In the genomic region with DNA sequence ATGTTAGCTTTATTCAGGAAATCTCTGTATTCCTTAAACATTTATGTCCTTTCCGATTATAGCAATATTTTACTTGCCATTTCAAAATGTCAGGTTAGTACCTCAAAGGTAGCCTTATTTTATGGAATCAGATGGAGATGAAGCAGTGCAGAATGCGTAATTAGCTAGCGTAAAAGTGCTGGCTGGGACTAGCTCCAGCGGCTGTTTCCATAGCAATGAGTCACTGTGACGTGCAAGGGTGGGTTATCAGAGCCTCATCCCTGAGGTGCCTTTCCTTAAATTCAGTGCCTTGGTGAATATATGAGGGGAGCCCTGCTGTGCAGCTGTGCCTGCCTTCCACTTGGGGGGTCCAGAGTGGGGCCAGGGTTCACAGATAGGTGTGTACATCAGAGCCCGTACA, we compare ENCODE assay signal across 12 mouse cellular contexts. TPM values are rescaled to one million over a fixed set of nuclear protein-coding genes. Genes with fewer than 3 reads are reported as not detected.
DNase-seq lines count a peak whose midpoint lies in the region; ATAC-seq and TF ChIP-seq lines count a peak whose summit lies in the region.
"Had no signal": no experiment of that assay in that cellular context is flagged by ENCODE, and none has a peak within 500 bp of the region (broad histone marks: within the 10 kb centered on the region; RNA-seq: fewer than 3 reads in every experiment).

No protein-coding gene starts in this region.

- TF ChIP-seq POLR2A in brain, embryonic 14.5 days (IDR thresholded peaks at IDR 0.05; ENCODE audit: borderline replicate concordance, extremely low read depth, insufficient read depth, insufficient read length, poor library complexity, severe bottlenecking) = no peak

- ATAC-seq in forebrain, embryonic 12.5 days (ENCODE audit: low FRiP score) = peak; percentile 59; the same call in 1 of the 2 replicates
- ATAC-seq in hindbrain, embryonic 16.5 days = peak; percentile 62
- ATAC-seq in midbrain, embryonic 15.5 days (replicated peaks) = peak; percentile 69
- ATAC-seq in megakaryocyte-erythroid progenitor cell, adult 5-6 weeks (replicated peaks; ENCODE audit: low FRiP score, low TSS enrichment, poor library complexity, severe bottlenecking) = no peak
- ATAC-seq in megakaryocyte, adult 5-6 weeks (ENCODE audit: poor library complexity, severe bottlenecking) = no peak
- ATAC-seq in megakaryocyte progenitor cell, adult 5-6 weeks (replicated peaks; ENCODE audit: poor library complexity) = no peak
- no peak for ATAC-seq in heart, embryonic 12.5 days (ENCODE audit: insufficient number of reproducible peaks, low FRiP score)

- 51% methylated on average over 6 of the region's 6 CpGs for WGBS in forebrain, embryonic 12.5 days
- WGBS in hindbrain, embryonic 16.5 days = 31% methylated on average over 6 of the region's 6 CpGs
- WGBS in midbrain, embryonic 15.5 days = 31% methylated on average over 6 of the region's 6 CpGs
- 72% methylated on average over 6 of the region's 6 CpGs for WGBS in heart, embryonic 12.5 days

- H3K27me3 ChIP-seq in forebrain, embryonic 12.5 days = no peaks in the 10 kb centered on the region
- no peaks in the 10 kb centered on the region for H3K27me3 ChIP-seq in hindbrain, embryonic 16.5 days (replicated peaks; ENCODE audit: control insufficient read depth, insufficient read depth, low read length)
- H3K27me3 ChIP-seq in midbrain, embryonic 15.5 days (replicated peaks) = no peaks in the 10 kb centered on the region
- peaks cover 8% of the 10 kb centered on the region for H3K27me3 ChIP-seq in heart, embryonic 12.5 days (replicated peaks)

- H3K4me1 ChIP-seq in forebrain, embryonic 12.5 days = peaks cover 27% of the 10 kb centered on the region
- H3K4me1 ChIP-seq in hindbrain, embryonic 16.5 days (ENCODE audit: control insufficient read depth, insufficient read depth, low read depth, low read length) = peaks cover 21% of the 10 kb centered on the region
- peaks cover 33% of the 10 kb centered on the region for H3K4me1 ChIP-seq in midbrain, embryonic 15.5 days
- no peaks in the 10 kb centered on the region for H3K4me1 ChIP-seq in heart, embryonic 12.5 days (replicated peaks)

- H3K9ac ChIP-seq in forebrain, embryonic 12.5 days = no peak overlapping the region
- H3K9ac ChIP-seq in hindbrain, embryonic 16.5 days (ENCODE audit: low read depth, low read length) = peak overlapping the region; percentile 33; the same call in 1 of the 2 replicates
- 0 out of 2 replicates have a peak overlapping the region, but pooled peaks have one; percentile 5 for H3K9ac ChIP-seq in midbrain, embryonic 15.5 days
- no peak overlapping the region for H3K9ac ChIP-seq in heart, embryonic 12.5 days

- peak overlapping the region; percentile 57; the same call in 1 of the 2 replicates for H3K27ac ChIP-seq in forebrain, embryonic 12.5 days
- peak overlapping the region; percentile 68 for H3K27ac ChIP-seq in hindbrain, embryonic 16.5 days (ENCODE audit: low read depth, low read length)
- peak overlapping the region; percentile 87 for H3K27ac ChIP-seq in midbrain, embryonic 15.5 days
- no peak overlapping the region for H3K27ac ChIP-seq in heart, embryonic 12.5 days (ENCODE audit: poor library complexity, severe bottlenecking)
- H3K27ac ChIP-seq: stomach, postnatal 0 days had no signal

- H3K36me3 ChIP-seq in forebrain, embryonic 12.5 days (replicated peaks) = no peaks in the 10 kb centered on the region
- H3K36me3 ChIP-seq in hindbrain, embryonic 16.5 days (ENCODE audit: control insufficient read depth, insufficient read depth, low read length) = 0 out of 2 replicates have a peak, but pooled peaks cover 3% of the 10 kb centered on the region
- no peaks in the 10 kb centered on the region for H3K36me3 ChIP-seq in midbrain, embryonic 15.5 days (replicated peaks)
- H3K36me3 ChIP-seq in heart, embryonic 12.5 days = no peaks in the 10 kb centered on the region

- no peaks in the 10 kb centered on the region for H3K9me3 ChIP-seq in forebrain, embryonic 12.5 days
- H3K9me3 ChIP-seq in hindbrain, embryonic 16.5 days (ENCODE audit: control insufficient read depth, low read length) = no peaks in the 10 kb centered on the region
- no peaks in the 10 kb centered on the region for H3K9me3 ChIP-seq in midbrain, embryonic 15.5 days
- H3K9me3 ChIP-seq in heart, embryonic 12.5 days (replicated peaks) = no peaks in the 10 kb centered on the region

- no peak overlapping the region for H3K4me2 ChIP-seq in forebrain, embryonic 12.5 days
- no peak overlapping the region for H3K4me2 ChIP-seq in hindbrain, embryonic 16.5 days (ENCODE audit: low read length)
- 0 out of 2 replicates have a peak overlapping the region, but pooled peaks have one; percentile 5 for H3K4me2 ChIP-seq in midbrain, embryonic 15.5 days
- no peak overlapping the region for H3K4me2 ChIP-seq in heart, embryonic 12.5 days
- H3K4me2 ChIP-seq: heart, embryonic 11.5 days had no signal

- H3K4me3 ChIP-seq in forebrain, embryonic 12.5 days (replicated peaks) = no peak overlapping the region
- H3K4me3 ChIP-seq in hindbrain, embryonic 16.5 days (ENCODE audit: low read length) = no peak overlapping the region
- no peak overlapping the region for H3K4me3 ChIP-seq in midbrain, embryonic 15.5 days
- H3K4me3 ChIP-seq in heart, embryonic 12.5 days = no peak overlapping the region

- DNase-seq in brain, embryonic 14.5 days (ENCODE audit: low read depth) = peak; percentile 86
- DNase-seq: liver; lung, postnatal 10 days had no signal

- no peak for TF ChIP-seq CTCF in brain, embryonic 14.5 days (IDR thresholded peaks at IDR 0.05; ENCODE audit: borderline replicate concordance, extremely low read depth, insufficient read depth, insufficient read length)

RNA-seq across cellular contexts. Expression of gene Adgra1, which starts 17.1 kb away (rescaled TPM):
- polyA plus RNA-seq in brain, embryonic 14.5 days (2012; rRNA removed) = 6.7 and 13.4 TPM in 2 replicates
- polyA plus RNA-seq in forebrain, embryonic 12.5 days (2016; fragmentation: Nextera tagmentation; extraction: Ambion mirVana) = 5.8 and 7.6 TPM in 2 replicates
- polyA plus RNA-seq in hindbrain, embryonic 16.5 days (2015; fragmentation: Nextera tagmentation; extraction: Ambion mirVana) = 27.2 and 30.7 TPM in 2 replicates
- polyA plus RNA-seq in midbrain, embryonic 15.5 days (2015; fragmentation: Nextera tagmentation; extraction: Ambion mirVana) = 28.4 and 35.2 TPM in 2 replicates
- not detected in 2 replicates for total RNA-seq in megakaryocyte-erythroid progenitor cell, adult 5-6 weeks (2014; fragmentation: Nextera tagmentation)
- not detected in 2 replicates for total RNA-seq in megakaryocyte-erythroid progenitor cell, adult 5-6 weeks (2017)
- total RNA-seq in megakaryocyte, adult 5-6 weeks (2015) = not detected in 2 replicates
- not detected in 2 replicates for total RNA-seq in megakaryocyte, adult 5-6 weeks (2017)
- not detected in 2 replicates for total RNA-seq in megakaryocyte progenitor cell, adult 5-6 weeks (2015)
- total RNA-seq in megakaryocyte progenitor cell, adult 5-6 weeks (2017) = not detected in 2 replicates
- 0.05 and 0.18 TPM in 2 replicates for polyA plus RNA-seq in heart, embryonic 12.5 days (2016; fragmentation: Nextera tagmentation; extraction: Ambion mirVana)
- polyA plus RNA-seq: heart, embryonic 11.5 days had no signal

RNA-seq across cellular contexts. Expression of gene Kndc1, which starts 43.4 kb away (rescaled TPM):
- polyA plus RNA-seq in brain, embryonic 14.5 days (2012; rRNA removed) = 17.0 and 33.3 TPM in 2 replicates
- polyA plus RNA-seq in forebrain, embryonic 12.5 days (2016; fragmentation: Nextera tagmentation; extraction: Ambion mirVana) = 1.2 and 1.3 TPM in 2 replicates
- polyA plus RNA-seq in hindbrain, embryonic 16.5 days (2015; fragmentation: Nextera tagmentation; extraction: Ambion mirVana) = 16.5 and 19.0 TPM in 2 replicates
- polyA plus RNA-seq in midbrain, embryonic 15.5 days (2015; fragmentation: Nextera tagmentation; extraction: Ambion mirVana) = 20.2 and 22.4 TPM in 2 replicates
- total RNA-seq in megakaryocyte-erythroid progenitor cell, adult 5-6 weeks (2014; fragmentation: Nextera tagmentation) = not detected in 2 replicates
- total RNA-seq in megakaryocyte-erythroid progenitor cell, adult 5-6 weeks (2017) = not detected in 2 replicates
- total RNA-seq in megakaryocyte, adult 5-6 weeks (2015) = not detected in 2 replicates
- 0.04 TPM in 1 of 2 replicates, not detected in the other for total RNA-seq in megakaryocyte, adult 5-6 weeks (2017)
- total RNA-seq in megakaryocyte progenitor cell, adult 5-6 weeks (2015) = not detected in 2 replicates
- total RNA-seq in megakaryocyte progenitor cell, adult 5-6 weeks (2017) = not detected in 2 replicates
- polyA plus RNA-seq in heart, embryonic 12.5 days (2016; fragmentation: Nextera tagmentation; extraction: Ambion mirVana) = 0.06 TPM in 1 of 2 replicates, not detected in the other

Comparison
In these comparisons a context has a peak if more than half of its experiments do, and no peak if none do; other contexts are left out.
1. ATAC-seq: peak in forebrain, embryonic 12.5 days (single experiment), hindbrain, embryonic 16.5 days (single experiment) and midbrain, embryonic 15.5 days (single experiment); none in megakaryocyte-erythroid progenitor cell, adult 5-6 weeks (single experiment), megakaryocyte, adult 5-6 weeks (single experiment), megakaryocyte progenitor cell, adult 5-6 weeks (single experiment) and heart, embryonic 12.5 days (single experiment).
2. H3K9ac ChIP-seq: peak in hindbrain, embryonic 16.5 days (single experiment) and midbrain, embryonic 15.5 days (single experiment); none in forebrain, embryonic 12.5 days (single experiment) and heart, embryonic 12.5 days (single experiment).